Mouse (Mus musculus) liver, embryonic 14.5 days (tissue): ENCODE measurements around the gene Cpsf4.
"Not testable (repeated sequence)": the region's sequence is repeated elsewhere in the genome, so short reads cannot be mapped to it uniquely, and the experiment has no call there.

ENCODE experiments used
- CTCF ChIP-seq: IDR thresholded peaks from 2 replicates; pipeline ENCODE4 v1.5.1; 2016; ENCODE audit warnings: antibody characterized with exemption, low read depth, control low read depth
- EP300 ChIP-seq: IDR thresholded peaks from 2 replicates; pipeline ENCODE4 v1.6.1; 2016; ENCODE audit warnings: antibody characterized with exemption, low read depth

DNA sequence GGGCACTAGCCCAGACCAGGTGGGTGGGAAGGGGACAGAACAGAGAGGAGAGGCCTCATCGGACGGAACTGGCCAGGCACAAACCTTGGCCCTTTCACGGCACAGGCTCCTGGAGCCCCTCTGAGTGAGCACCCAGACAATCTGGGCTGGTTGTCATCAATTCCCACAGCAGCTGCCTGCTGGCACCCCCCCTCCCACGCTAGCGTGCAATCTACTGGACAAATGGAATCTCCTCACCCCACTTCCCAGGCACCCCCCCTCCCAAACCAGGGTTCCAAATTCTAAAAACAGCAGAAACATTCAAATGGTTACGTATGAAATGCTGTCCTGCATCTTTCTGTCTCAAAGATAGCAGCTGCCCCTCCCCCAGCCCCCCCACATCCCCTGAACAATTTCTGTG, 37.2 kb upstream of the Cpsf4 start:
- TF ChIP-seq CTCF, EP300: not testable (repeated sequence)
